Mouse (Mus musculus) forebrain, embryonic 15.5 days (tissue): ENCODE data around the gene Il17c. TPM values are rescaled to one million over a fixed set of nuclear protein-coding genes. Genes with fewer than 3 reads are reported as not detected.
A peak's percentile ranks its signal among the peaks of the same experiment; 100 is the strongest.

Experiments
- ATAC-seq: fragments of 200-750 bp; cut with Nextera tagmentation; replicated peaks from 2 replicates; pipeline ENCODE4 v1.8.0; 2017; ENCODE audit warnings: mild to moderate bottlenecking, moderate TSS enrichment, moderate library complexity
- H3K27ac ChIP-seq: fragments of 300-500 bp; sonication (generic); replicated peaks from 2 replicates; pipeline ENCODE4 v1.5.1; 2015; ENCODE audit warnings: mild to moderate bottlenecking, inconsistent platforms
- H3K27me3 ChIP-seq: fragments of 300-500 bp; sonication (generic); 2 replicates; pipeline ENCODE4 v1.6.1; 2015; ENCODE audit warnings: inconsistent platforms
- H3K36me3 ChIP-seq: fragments of 300-500 bp; sonication (generic); 2 replicates; pipeline ENCODE4 v1.6.1; 2015; ENCODE audit warnings: mild to moderate bottlenecking, inconsistent platforms
- H3K4me1 ChIP-seq: fragments of 300-500 bp; sonication (generic); 2 replicates; pipeline ENCODE4 v1.6.1; 2015; ENCODE audit warnings: inconsistent platforms
- H3K4me2 ChIP-seq: fragments of 300-500 bp; sonication (generic); replicated peaks from 2 replicates; pipeline ENCODE4 v1.6.1; 2015; ENCODE audit warnings: mild to moderate bottlenecking, inconsistent platforms
- H3K4me3 ChIP-seq: fragments of 300-500 bp; sonication (generic); 2 replicates; pipeline ENCODE4 v1.5.1; 2015; ENCODE audit warnings: mild to moderate bottlenecking, inconsistent platforms
- H3K9ac ChIP-seq: fragments of 300-500 bp; sonication (generic); replicated peaks from 2 replicates; pipeline ENCODE4 v1.6.1; 2015; ENCODE audit warnings: mild to moderate bottlenecking, inconsistent platforms
- H3K9me3 ChIP-seq: fragments of 300-500 bp; sonication (generic); 2 replicates; pipeline ENCODE4 v1.6.1; 2016; ENCODE audit warnings: inconsistent platforms
- WGBS: fragments of 180-500 bp; shearing (Covaris S2); methylation state at CpG from one replicate; pipeline ENCODE4 v1.1.7; 2015; ENCODE audit warnings: mixed read lengths; 5-methylcytosine and 5-hydroxymethylcytosine counted together
- polyA plus RNA-seq: library from polyadenylated mRNA; unstranded; fragments of >200 nt; fragmentation: Nextera tagmentation; extraction: Ambion mirVana; gene quantifications from 2 replicates; pipeline ENCODE4 v1.2.1, GENCODE M21; 2015

The Il17c gene
- polyA plus RNA-seq, 1 experiment from 2014 or later, result not detected

DNA sequence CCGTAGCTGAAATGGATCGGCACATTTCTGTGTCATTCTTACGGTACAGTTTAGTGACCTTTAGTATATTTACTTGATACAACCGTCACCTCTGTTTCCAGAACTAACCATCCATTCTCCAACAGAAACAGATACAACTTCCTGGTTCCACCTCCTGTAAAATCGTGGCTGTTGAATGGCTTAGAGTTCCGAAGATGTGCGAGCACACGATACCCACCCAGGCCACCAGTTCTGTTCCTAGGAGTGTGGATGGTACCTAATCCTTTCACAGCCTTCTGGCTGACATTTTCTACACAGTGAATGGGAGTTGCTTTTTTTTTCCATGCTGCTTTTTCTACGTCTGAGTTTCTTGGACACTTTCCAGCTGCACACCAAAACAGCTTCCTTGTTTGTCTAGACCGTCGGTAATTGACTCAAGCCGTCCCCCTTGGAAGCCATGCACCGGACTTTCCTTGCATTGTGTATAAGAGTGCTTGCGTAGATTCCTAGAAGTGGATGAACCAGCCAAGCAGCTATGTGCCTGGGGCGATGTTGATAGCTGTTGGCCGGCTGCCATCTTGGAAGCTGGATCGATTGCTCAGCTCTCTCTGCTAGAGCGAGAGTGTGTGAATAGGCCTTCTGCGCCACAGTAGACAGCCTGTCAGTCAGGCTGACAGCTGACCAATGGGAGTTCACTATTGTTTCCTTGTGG is 22.4 kb downstream of the Il17c start:
- no peaks in the 10 kb centered on the region for H3K27me3 ChIP-seq
- peak overlapping the region; percentile 98 for H3K27ac ChIP-seq
- H3K9me3 ChIP-seq, result no peaks in the 10 kb centered on the region
- H3K4me1 ChIP-seq, result peaks cover 28% of the 10 kb centered on the region
- H3K36me3 ChIP-seq, result peaks cover 2% of the 10 kb centered on the region; the same call in 1 of the 2 replicates
- H3K9ac ChIP-seq, result peak overlapping the region; percentile 84
- 2% methylated on average over 19 of the region's 19 CpGs for WGBS
- ATAC-seq, result peak; percentile 66
- H3K4me2 ChIP-seq, result peak overlapping the region; percentile 60
- peak overlapping the region; percentile 64 for H3K4me3 ChIP-seq

DNA sequence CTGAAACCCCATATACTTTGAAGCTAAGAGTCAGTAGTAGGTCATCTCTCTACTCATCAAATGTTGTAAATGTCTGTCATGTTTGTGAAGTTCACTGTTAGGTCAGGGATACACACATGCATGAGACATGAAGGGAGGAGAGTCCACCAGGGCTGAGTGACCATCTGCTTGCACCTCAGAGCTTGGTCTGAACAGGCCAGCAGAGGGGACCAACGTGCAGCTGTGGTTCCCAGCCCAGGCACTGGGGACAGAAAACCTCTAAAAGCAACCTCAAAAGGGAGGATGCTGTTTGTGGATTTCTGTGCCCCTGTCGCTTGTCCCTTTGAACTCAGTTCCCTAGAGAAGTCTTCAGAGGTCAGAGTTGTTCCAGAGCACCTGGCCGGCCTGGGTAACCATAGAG is 23.4 kb downstream of the Il17c start:
- H3K4me2 ChIP-seq, result peak overlapping the region; percentile 60; the same call in 1 of the 2 replicates
- H3K4me3 ChIP-seq, result peak overlapping the region; percentile 64; the same call in 1 of the 2 replicates
- H3K9me3 ChIP-seq, result no peaks in the 10 kb centered on the region
- ATAC-seq, result no peak
- H3K27me3 ChIP-seq, result no peaks in the 10 kb centered on the region
- no peak overlapping the region for H3K9ac ChIP-seq
- no peaks in the 10 kb centered on the region for H3K36me3 ChIP-seq
- H3K4me1 ChIP-seq, result peaks cover 28% of the 10 kb centered on the region
- 70% methylated on average over 3 of the region's 3 CpGs for WGBS
- peak overlapping the region; percentile 98 for H3K27ac ChIP-seq

DNA sequence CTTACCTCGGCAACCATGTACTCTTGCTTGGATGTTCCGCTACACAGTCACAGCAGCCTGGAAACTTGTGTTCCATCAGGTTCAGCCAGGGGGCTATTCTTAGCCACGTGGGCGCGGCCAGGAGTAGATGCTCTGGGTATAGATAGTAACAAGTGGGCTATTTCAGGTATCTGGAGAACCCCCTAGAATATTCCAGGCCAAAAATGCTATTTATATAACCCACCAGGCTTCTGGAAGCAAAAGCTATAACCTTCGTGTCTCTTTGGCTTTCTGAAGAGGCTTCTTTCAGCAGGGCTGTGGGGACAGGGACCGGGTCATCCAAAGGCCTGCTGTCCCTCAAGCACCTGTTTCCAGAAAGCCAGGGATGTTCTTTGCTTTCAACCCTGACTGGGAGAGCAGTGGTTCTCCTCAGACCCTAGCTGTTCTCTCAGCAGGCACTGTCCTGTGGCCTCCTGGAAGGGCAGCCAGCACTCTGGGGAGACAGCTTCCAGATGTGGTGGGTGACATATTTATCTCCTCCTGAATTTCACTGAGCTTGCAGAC is 29.4 kb downstream of the Il17c start:
- H3K4me1 ChIP-seq, result no peaks in the 10 kb centered on the region
- no peak for ATAC-seq
- no peak overlapping the region for H3K27ac ChIP-seq
- no peak overlapping the region for H3K4me3 ChIP-seq
- H3K36me3 ChIP-seq, result no peaks in the 10 kb centered on the region
- no peaks in the 10 kb centered on the region for H3K9me3 ChIP-seq
- no peak overlapping the region for H3K9ac ChIP-seq
- WGBS, result 82% methylated on average over 7 of the region's 7 CpGs
- H3K27me3 ChIP-seq, result no peaks in the 10 kb centered on the region
- H3K4me2 ChIP-seq, result no peak overlapping the region

DNA sequence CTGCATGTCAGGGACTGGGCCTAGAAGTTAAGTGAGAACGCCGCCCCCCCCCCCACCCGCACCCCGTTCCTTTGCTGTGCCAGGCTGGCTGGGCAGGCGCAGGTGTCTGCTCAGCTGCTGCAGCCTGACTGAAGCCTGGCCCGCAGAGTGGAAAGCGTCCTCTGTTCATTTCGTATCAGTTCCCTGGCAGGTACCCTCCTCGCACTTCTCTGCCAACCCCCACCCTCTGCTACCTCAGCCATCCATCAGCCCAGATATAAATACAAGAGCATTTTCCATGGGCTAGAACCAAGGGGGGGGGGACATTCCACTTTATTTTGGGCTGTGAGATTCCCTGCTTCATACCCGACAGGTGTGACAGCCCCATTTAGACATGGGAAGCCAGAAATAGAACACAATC is 30.3 kb downstream of the Il17c start:
- Histone ChIP-seq H3K9ac (no peak overlapping the region), H3K4me1 (no peaks in the 10 kb centered on the region), H3K27me3 (no peaks in the 10 kb centered on the region), H3K9me3 (no peaks in the 10 kb centered on the region), H3K4me2 (no peak overlapping the region), H3K27ac (no peak overlapping the region), H3K4me3 (no peak overlapping the region), H3K36me3 (no peaks in the 10 kb centered on the region)
- WGBS, result 89% methylated on average over 10 of the region's 10 CpGs
- ATAC-seq, result no peak

DNA sequence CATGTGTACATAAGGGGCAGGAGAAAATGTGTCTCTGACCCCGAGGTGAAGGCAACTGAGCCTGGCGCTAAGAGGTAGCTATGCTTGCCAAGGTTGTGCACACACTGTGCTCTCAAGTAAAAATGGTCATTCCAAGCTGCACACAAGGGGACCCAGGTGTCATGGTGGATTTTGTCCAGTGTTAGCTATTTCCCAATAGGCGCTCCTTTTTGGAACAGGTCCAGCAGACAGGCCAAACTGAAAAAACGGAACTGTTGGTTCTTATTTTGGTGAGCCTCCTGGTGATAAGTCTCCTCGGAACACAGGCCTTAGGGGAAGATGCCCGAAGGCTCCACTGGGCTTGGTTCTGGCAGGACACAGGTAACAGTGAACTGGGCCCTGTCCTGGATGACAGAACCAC is 32.6 kb downstream of the Il17c start:
- WGBS, result 89% methylated on average over 6 of the region's 6 CpGs
- no peak for ATAC-seq
- Histone ChIP-seq H3K4me1 (no peaks in the 10 kb centered on the region), H3K4me2 (no peak overlapping the region), H3K27ac (no peak overlapping the region), H3K4me3 (no peak overlapping the region), H3K9me3 (no peaks in the 10 kb centered on the region), H3K27me3 (peaks cover 10% of the 10 kb centered on the region; the same call in 1 of the 2 replicates), H3K36me3 (no peaks in the 10 kb centered on the region), H3K9ac (no peak overlapping the region)

DNA sequence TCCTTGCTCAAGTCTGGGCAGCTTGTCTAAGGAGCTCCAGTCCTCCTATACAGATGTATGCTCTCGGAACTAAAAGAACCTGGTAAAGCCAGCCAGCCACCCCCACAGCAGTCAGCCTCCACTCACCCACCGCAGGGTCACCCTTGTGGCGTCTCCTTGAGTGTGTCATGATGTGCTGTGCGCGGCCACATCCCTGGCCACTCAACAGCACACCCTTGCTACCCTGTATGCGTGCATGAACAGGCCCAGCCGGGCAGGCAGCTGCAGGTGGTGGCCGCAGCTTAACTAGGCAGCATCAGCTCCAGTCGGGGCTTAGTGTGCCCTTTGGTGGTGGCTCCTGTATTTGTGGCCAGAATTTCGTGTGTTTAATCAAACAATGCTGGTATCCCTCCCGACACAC is 35.4 kb downstream of the Il17c start:
- Histone ChIP-seq H3K36me3 (no peaks in the 10 kb centered on the region), H3K9ac (no peak overlapping the region), H3K4me3 (no peak overlapping the region), H3K4me2 (no peak overlapping the region), H3K9me3 (no peaks in the 10 kb centered on the region), H3K4me1 (peaks cover 10% of the 10 kb centered on the region), H3K27ac (no peak overlapping the region), H3K27me3 (peaks cover 37% of the 10 kb centered on the region)
- ATAC-seq, result no peak
- WGBS, result 84% methylated on average over 11 of the region's 11 CpGs

DNA sequence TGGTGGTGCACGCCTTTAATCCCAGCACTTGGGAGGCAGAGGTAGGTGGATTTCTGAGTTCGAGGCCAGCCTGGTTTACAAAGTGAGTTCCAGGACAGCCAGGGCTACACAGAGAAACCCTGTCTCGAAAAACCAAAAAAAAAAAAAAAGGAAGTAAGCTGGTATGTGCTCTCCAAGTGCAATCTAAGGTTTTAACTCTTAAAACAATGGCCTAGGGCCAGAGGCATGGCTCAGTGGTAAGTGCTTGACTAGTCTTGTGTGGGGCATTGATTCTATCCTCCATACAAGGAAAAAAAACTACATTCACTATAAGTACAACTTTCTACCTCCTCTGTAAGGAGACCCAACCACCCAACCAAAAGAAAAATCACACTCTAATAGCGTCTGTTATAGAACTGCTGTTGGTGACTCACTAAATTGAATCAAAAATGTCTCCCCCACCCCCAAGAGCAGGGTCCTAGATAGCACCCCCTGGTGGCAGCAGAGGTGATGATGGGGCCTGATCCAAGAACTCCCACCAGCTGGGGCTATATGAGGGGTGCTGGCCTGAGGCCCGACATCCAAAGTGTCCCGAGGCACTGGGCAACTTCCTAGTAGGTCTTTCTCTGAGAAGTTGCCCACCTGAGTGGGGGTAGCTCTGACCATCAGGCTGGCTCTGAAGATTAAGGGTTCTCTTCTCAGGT is 37.5 kb downstream of the Il17c start:
- no peak overlapping the region for H3K27ac ChIP-seq
- H3K9ac ChIP-seq, result no peak overlapping the region
- WGBS, result 61% methylated on average over 6 of the region's 6 CpGs
- H3K36me3 ChIP-seq, result no peaks in the 10 kb centered on the region
- H3K4me3 ChIP-seq, result no peak overlapping the region
- peaks cover 10% of the 10 kb centered on the region for H3K4me1 ChIP-seq
- no peaks in the 10 kb centered on the region for H3K9me3 ChIP-seq
- H3K4me2 ChIP-seq, result no peak overlapping the region
- peaks cover 43% of the 10 kb centered on the region for H3K27me3 ChIP-seq
- ATAC-seq, result no peak

DNA sequence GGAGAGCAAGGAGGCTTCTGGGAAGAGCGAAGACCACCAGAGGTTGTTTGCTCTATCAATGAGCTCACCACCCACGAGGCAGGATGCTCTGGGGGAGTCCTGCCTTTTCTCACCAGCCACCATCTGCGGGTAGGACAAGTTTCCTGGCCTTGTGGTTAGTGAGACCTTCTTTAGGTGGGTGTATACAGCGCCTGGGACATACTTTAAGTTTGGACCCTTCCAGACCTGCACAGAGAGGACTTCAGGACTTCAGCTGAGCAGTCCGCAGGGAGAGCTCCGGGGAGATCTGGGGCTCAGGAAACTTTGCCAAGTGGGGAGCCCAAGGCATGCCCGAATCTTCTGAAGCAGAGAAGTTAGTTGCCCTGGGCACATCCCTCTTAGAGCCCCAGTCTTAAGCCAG is 38.2 kb downstream of the Il17c start:
- no peak for ATAC-seq
- Histone ChIP-seq H3K4me1 (peaks cover 10% of the 10 kb centered on the region), H3K36me3 (no peaks in the 10 kb centered on the region), H3K9ac (no peak overlapping the region; the same call in 1 of the 2 replicates), H3K4me3 (peak overlapping the region; percentile 36), H3K9me3 (no peaks in the 10 kb centered on the region), H3K27ac (no peak overlapping the region), H3K4me2 (peak overlapping the region; percentile 60), H3K27me3 (peaks cover 43% of the 10 kb centered on the region)
- WGBS, result 38% methylated on average over 7 of the region's 7 CpGs

DNA sequence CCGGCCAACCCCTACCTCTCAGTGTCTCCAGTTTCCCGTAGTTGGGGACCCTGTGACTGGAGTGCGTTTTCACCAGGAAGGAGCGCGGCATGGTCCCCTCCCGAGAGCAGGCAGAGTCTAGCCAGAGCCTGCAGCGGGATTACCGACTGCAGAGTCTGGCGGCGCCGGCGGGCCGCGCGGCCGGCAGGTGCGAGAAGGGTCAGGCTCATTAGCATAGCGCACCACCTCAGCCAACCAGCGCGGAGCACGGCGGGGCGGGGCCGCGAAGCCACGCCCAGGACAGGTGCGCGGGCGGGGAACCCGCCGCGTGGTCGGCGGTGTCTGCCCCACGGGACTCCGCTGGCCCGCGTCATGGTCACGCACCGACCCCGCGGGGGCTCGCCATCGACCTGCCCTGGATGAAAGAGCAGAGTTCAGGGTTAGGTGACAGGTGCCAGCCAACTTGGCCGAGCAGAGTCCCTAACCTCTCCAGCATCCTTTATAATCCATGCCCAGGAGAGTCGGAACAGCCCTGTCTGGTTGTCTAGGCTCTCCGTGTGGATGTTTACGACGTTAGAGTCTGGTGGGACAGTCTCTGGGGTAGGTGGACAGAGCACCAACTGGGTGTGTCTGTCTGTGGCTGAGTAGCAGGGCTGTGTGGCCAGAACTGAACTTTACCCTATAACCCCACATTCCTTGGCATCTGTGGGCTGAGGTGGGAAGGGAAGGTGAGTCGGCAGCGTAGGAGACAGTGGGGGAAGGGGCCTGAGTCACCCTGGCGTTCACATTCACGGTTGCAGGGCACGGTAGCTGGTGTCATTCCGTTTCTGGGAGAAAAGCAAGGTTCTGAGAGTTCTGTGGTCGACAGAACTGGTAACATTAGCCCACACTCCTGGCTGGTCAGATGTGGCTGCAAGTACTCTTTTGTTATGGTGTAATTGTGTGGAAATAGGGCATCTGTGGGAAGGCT is 39.0 kb downstream of the Il17c start, which contains the start of gene Snai3:
Gene Snai3, minus strand, starts transcription at position 210 of the 949 bp plus-strand sequence.
- peaks cover 43% of the 10 kb centered on the region for H3K27me3 ChIP-seq
- H3K4me2 ChIP-seq, result peak within 1 kb of the TSS; percentile 60
- WGBS, result 2% methylated on average over 56 of the region's 56 CpGs
- H3K36me3 ChIP-seq, result no peaks in the 10 kb centered on the region
- H3K9ac ChIP-seq, result no peak within 1 kb of the TSS; the same call in 1 of the 2 replicates
- no peak for ATAC-seq
- H3K4me1 ChIP-seq, result peaks cover 10% of the 10 kb centered on the region
- H3K4me3 ChIP-seq, result peak within 1 kb of the TSS; percentile 36
- no peak within 1 kb of the TSS for H3K27ac ChIP-seq
- no peaks in the 10 kb centered on the region for H3K9me3 ChIP-seq

DNA sequence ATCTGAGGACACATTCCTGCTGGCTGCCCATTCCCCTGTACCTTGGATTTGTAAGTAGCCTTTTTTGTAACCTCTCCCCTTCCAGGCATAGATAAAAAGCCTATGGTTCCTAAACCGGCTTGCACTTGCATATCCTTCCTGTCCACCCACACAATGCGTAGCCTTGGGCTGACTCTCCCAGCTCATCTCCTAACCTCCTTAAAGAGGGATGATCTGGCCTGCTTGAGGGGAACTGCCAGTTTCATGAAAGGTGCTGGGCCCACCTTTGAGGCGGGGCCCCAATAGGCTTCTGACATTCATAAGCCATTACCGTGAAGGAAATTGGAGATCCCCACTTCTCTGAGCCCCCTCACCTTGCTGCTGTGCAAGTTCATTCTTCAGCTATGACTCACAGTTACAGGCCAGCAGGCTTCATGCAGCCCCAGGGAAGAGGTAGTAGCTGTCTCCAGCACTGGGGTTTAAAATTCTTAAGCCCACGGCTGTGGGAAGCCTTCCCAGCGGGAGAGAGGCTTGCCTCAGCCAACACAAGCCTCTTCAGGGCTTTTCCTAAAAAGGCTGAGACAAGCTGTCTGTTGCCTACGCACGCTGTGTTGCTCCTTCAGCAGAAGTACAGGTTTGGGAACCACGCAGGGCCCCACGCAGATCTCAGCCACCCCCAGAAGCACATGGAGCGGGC is 39.8 kb downstream of the Il17c start:
- WGBS, result 61% methylated on average over 11 of the region's 11 CpGs
- H3K4me3 ChIP-seq, result no peak overlapping the region
- H3K9ac ChIP-seq, result no peak overlapping the region
- no peak overlapping the region for H3K27ac ChIP-seq
- H3K27me3 ChIP-seq, result peaks cover 43% of the 10 kb centered on the region
- H3K4me2 ChIP-seq, result no peak overlapping the region
- H3K4me1 ChIP-seq, result peaks cover 10% of the 10 kb centered on the region
- peaks cover 4% of the 10 kb centered on the region for H3K36me3 ChIP-seq
- H3K9me3 ChIP-seq, result no peaks in the 10 kb centered on the region
- no peak for ATAC-seq

DNA sequence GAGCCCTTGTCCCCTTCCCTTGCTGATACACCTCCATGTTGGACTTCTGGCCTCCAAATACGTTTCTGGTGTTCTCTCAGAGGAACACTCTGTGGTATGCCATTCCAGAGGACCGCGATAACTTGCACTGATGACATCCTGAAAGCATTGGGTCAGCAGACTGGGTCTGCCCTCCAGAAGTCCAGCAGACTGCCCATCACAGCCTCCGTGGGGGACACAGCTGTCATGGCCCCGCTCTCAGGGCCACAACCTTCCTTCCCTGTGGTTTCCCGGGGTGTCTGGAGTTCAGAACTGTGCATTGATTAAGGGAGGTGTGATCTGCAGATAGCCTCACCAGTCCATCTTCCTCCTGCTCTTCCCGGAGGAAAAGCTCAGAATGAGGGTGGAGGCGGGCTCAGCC is 40.7 kb downstream of the Il17c start:
- H3K9me3 ChIP-seq, result no peaks in the 10 kb centered on the region
- 75% methylated on average over 8 of the region's 8 CpGs for WGBS
- peaks cover 10% of the 10 kb centered on the region for H3K4me1 ChIP-seq
- ATAC-seq, result no peak
- H3K27ac ChIP-seq, result no peak overlapping the region
- peaks cover 43% of the 10 kb centered on the region for H3K27me3 ChIP-seq
- peaks cover 12% of the 10 kb centered on the region for H3K36me3 ChIP-seq
- H3K4me3 ChIP-seq, result no peak overlapping the region
- H3K4me2 ChIP-seq, result no peak overlapping the region
- no peak overlapping the region for H3K9ac ChIP-seq
